Mouse (Mus musculus): ENCODE results near the gene Gm6034.
"Not testable (repeated sequence)": the region's sequence is repeated elsewhere in the genome, so short reads cannot be mapped to it uniquely, and the experiment has no call there.

Gene Gm6034

DNA sequence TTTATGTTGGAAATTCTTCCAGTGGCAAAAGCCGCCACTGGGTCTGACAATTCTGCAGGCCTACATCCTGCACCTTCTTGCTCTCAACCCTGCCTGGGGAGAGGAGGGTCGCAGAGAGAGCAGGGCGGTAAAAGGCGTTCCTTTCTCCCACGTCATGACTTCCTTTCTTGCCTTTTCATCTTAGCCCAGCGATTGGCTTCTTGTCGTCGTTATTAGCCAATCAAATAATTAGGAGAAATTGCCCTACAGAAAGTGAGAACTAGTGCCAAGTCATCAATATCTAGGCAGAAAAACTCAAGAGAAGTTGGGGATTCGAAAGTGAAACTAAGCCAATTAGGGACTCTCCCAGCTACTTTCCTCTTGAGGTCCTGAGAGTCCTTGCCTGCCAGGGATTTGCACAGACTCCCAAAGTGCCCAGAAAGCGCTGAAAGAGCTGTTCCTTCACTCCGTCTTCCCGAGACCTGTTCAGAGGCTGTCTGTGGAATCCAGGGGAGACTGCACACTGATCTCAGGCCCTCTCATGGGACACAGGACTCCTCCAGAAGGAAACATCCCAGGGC lies at the start of gene Gm6034, which contains the start of gene H2-T22:
TSS of gene Gm6034 (plus strand) at position 352 of the 560 bp plus-strand sequence.
TSS of gene H2-T22 (minus strand) at position 138 of the 560 bp plus-strand sequence.
- peak; percentile 63 to 69 for DNase-seq

DNA sequence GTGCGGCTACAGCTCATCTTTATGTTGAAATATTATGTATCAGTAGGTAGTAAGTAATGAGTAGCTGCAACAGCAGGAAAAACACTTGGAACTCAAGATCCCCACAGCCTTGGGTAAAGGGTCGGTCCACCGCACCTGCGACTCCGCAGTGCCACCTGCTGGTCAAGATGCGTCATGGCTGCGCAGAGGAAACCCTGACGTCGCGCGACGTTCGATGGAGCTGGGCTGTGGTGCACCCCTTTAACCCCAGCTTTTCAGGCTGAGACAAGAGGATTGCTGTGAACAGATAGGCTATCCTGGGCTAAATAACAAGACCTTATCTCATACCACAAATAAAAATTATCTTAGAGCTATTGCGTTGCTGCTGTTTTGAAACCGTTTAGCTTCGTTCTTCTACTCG lies 49.1 kb upstream of the Gm6034 start:
- DNase-seq: peak; percentile 54 to 70

- peak; percentile 67 to 69 for DNase-seq
Measured at GRCm38 (mm10) chr17:35994175-35994878, 48.4 kb upstream of the Gm6034 start.

DNA sequence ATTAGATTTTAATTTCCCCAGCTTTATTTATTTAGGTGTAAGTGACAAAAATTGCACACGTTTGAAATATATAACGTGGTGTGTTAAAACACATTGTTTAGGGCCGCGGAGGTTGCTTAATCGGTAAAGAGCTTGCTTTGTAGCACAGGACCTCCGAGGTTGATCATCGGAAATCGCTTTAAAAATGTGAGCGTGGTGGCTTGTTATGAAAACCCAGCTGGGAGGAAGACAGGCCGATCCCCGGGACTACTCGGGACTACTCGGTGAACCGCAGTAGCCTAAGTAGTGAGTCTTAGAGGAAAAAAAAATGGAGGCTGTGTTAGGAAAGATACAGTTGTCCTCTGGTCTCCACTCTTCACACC lies 47.9 kb upstream of the Gm6034 start:
- no peak for DNase-seq

DNA sequence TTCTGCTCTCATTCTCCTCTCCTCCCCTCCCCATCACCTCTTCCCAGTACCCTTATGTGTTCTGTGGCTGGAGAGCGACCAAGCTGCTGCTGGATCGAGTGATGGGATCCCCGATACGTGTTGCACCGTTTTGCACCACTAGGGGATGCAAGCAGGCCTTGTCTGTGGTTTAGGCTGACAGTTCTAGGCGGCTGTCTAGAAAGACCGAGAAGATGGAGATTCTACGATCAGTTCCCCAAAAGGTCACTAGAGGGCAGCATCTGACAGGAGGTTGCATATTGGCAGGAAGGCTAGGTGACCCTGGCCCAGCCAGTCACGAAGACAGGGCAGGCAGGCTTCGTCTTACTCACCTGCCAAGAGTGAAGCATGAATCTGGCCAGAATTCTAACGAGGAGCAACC lies 45.8 kb upstream of the Gm6034 start:
- DNase-seq: peak; percentile 85 to 97

DNA sequence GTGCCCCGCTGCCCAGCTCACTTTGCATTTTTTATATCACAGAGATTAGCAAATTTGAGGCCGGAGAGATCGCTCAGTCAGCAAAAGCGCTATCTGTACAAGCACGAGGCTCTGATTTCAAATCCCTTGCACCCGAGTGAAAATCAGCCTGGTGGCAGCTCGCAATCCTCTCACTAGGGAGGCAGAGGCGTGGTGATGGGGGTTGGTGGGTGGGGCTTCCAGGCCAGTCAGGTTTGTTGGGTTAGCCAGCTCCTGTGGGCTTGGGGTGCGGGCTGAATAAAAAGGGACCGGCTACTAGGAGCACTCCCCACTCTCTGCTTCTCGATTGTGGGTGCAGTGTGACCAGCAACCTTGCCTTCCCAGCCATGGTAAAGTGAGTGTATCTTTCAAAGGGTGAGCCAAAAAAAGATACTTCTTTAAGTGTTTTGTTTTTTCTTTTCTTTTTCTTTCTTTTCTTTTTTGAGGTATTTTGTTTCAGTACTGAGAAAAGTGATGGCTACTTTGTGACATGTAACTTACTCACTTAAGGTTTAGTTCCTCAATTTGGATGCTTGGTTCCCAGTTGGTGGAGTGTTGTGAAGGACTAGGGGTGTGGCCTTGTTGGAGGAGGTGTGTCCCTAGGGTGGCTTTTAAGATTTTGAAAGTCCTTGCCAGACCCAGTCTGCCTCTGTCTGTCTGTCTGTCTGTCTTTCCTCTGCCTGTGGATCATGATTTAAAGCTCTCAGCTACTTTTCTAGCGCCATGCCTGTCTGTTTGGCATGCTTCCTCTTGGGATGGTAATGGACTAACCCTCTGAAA lies 44.8 kb upstream of the Gm6034 start:
- peak; percentile 47 to 53 for DNase-seq

GRCm38 (mm10) chr17:35998545-35999305 lies 44.0 kb upstream of the Gm6034 start:
- DNase-seq: no peak

GRCm38 (mm10) chr17:35999356-35999755 lies 43.4 kb upstream of the Gm6034 start:
- DNase-seq: peak; percentile 50 to 59

- DNase-seq: no peak
Measured at GRCm38 (mm10) chr17:36000349-36000748, 42.4 kb upstream of the Gm6034 start.

DNA sequence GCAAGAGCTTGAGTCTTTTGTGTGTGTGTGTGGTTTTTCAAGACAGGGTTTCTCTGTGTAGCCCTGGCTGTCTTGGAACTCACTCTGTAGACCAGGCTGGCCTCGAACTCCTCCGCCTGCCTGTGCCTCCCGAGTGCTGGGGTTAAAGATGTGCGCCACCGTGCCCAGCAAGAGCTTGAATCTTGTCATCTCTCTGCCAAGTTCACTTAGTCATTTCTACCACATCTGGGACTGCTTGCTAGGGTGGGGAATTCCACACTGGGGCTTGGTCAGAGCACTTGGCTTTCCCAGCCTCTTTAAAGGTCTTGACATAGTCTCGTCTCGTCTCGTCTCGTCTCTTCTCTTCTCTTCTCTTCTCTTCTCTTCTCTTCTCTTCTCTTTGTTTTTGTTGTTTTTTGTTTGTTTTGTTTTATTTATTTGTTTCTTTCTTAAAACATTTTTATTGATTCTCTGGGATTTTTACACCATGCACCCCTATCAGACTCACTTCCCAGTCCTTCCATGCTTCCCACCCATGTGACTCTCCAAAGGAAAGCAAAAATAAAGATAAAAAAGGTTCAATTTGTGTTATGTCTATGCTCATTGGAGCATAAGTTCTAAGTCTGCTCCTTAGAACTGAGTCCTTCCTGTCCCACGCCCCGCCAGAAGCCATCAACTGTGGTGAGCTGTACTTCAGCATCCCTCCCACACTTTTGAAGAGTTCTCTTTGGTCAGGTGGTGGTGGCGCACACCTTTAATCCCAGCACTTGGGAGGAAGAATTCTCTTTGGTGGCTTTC lies 41.5 kb upstream of the Gm6034 start:
- DNase-seq: peak; percentile 36 to 41

DNA sequence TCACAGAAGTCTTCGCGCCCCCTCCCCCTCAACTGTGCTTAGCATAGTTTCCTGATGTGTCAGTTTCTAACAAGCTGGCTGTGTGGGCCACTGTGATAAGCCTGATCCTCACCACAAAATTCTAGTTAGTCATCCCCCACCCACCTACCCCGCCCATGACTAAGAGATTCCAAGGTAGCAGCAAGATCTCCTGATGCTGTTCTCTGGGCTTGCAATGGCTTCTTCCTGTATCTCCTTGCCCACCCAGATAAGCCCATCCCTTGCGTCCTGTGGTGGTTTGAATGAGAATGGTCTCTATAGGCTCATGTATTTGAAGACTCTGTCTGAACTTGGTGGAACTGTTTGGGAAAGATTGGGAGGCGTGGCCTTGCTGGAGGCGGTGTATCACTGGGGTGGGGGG lies 40.8 kb upstream of the Gm6034 start:
- no peak for DNase-seq

DNA sequence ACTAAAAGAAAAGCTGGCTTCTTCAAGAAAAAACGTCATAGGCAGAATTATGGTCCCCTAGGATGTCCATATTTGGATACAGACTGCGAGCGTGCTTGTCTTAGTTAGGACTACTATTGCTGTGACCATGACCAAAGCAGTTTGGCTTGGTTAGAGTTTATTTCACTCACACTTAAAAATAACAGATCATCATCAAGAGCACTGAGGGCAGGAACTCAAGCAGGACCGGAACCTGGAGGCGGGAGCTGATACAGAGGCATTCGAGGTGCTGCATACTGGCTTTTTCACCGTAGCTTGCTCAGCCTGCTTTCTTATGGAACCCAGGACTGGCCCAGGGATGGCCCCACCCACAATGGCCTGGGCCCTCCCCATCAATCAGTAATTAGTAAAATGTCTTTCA lies 39.4 kb upstream of the Gm6034 start:
- DNase-seq: no peak

DNA sequence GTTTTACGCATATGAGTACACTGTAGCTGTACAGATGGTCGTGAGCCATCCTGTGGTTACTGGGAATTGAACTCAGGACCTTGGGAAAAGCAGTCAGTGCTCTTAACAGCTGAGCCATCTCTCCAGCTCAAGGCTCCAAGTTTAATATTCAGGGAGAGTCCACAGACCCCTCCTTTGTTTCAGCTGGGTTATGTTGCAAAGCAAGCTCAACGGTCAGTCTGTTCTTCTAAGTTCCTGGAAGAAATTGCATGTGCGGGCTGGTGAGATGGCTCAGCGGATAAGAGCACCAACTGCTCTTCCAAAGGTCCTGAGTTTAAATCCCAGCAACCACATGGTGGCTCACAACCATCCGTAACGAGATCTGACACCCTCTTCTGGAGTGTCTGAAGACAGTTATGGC lies 38.4 kb upstream of the Gm6034 start:
- not testable (repeated sequence) for DNase-seq

GRCm38 (mm10) chr17:36014977-36015376 lies 27.8 kb upstream of the Gm6034 start:
- no peak for DNase-seq

DNA sequence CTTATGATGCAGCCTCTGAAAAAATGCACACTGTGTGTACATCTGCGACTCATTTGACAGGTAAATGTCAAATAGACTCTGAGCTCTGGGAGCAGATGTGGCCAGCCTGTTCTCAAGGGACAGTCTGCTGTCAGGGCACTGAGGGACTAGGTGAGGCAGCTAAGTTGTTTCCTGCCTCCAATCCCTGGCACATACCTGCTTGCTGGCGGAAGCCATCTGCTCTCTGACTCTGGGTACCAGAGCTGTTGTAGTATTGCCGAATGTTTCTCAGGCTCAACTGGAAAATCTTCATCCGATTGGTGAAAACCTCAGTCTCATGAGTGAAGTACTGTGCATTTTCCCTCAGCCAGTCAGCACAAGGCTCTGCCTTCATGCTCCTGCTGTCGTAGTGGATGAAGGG lies 25.7 kb upstream of the Gm6034 start:
- DNase-seq: no peak

DNA sequence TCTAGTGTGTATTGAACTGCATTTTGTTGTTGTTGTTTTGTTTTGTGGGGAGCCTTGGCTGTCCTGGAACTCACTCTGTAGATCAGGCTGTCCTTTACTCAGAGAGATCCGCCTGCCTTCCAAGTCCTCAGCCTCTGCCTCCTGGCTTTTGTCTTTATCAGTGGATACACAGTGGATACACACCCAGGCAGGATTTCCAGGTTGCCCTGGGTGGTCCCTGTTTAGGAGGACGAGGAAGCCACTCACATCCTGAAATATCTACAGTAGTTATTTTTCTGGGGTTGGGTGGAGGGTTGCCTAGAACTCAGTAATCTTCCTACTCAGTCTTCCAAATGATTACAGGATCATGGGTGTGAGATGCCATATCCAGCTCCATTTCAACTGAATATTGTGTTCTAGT lies 23.8 kb upstream of the Gm6034 start:
- no peak for DNase-seq

- DNase-seq: no peak
Measured at GRCm38 (mm10) chr17:36019519-36019918, 23.2 kb upstream of the Gm6034 start.

DNA sequence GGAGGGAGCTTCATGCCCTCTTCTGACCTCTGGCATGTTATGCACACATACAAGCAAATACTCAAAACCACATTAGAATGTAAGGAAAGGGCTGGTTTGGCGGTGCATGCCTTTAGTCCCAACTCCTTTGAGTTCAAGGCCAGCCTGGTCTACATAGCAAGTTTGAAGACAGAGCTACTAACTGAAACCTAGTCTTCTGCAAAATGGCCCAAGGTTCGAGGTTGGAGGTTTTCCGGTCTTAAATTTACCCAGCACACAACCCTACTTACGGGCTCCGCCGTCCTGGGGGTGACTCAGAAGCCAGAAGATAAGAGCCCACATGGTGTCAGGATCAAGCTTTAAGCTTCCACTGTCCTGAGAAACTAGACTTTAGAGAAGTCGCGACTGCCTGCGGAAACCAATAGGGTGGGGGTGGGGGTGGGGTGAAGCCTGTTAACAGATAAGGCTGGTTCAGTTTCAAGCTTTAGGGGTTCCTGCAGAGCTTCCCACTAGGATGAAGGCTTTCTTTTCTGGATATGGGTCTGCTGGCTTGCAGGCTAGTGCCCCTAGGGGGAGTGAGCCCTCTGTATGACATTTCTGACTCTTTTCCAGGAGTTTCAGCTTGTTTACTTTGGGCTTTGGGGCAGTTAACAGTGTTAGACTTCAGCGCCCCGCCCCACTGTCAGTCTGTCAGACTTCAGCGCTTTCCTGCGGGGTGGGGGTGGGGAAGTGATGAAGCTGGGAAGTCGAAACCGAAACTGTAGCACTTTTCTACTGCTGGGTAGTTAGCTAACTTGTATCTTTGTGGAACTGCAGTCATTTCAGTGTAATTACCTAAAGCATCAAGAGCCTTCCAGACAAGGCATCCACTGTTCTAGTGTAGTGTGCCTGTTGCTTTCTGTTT lies 22.3 kb upstream of the Gm6034 start, which contains the start of gene H2-T24:
TSS of gene H2-T24 (minus strand) at position 370 of the 883 bp plus-strand sequence.
- peak; percentile 76 to 80 for DNase-seq

- DNase-seq: no peak
Measured at GRCm38 (mm10) chr17:36021309-36021708, 21.5 kb upstream of the Gm6034 start.

DNA sequence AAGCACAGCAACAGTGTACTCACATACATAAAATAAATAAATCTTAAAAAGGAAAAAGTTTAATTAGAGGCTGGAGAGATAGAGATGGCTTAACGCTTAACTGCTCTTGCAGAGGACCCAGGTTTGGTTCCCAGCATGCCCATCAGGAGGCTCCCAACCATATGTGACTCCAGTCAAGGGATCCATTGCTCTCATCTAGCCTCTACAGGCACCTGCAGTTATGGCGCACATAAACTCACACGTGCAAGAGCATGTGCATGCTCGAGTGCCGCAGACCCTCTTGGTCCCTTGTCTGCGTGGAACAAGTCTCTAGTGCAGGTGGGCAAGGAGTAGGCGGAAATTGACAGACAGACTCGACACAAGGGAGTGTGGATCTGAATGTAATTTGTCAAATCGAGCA lies 20.7 kb upstream of the Gm6034 start:
- no peak for DNase-seq

DNA sequence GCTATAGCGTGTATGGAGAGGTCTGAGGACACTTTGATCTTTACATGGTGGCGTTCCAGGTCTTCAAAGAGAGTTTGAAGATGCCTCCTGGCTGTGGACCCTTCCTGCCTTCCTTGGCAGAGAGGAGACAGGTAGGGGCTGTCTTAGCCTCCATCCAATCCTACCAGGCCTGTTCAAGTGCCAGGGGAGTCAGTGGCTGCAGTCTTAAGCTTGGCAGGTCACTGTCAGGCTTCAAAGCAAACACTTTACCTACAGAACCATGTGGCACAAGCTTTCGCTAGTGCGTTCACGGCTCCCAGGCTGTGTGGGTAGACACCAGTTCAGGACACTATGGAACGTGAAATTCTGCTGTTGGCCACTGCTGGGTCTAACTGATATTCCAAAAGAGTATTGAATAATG lies 19.8 kb upstream of the Gm6034 start:
- DNase-seq: no peak

All from spleen, adult 18-20 months (tissue).